ENCODE assay signal across 8 mouse cellular contexts in genomic region chr7:131539979-131540378, GRCm38 (mm10). TPM values are rescaled to one million over a fixed set of nuclear protein-coding genes. Genes with fewer than 3 reads are reported as not detected.
DNase-seq lines count a peak whose midpoint lies in the region; ATAC-seq and TF ChIP-seq lines count a peak whose summit lies in the region.

No protein-coding gene starts in this region.

- H3K79me2 ChIP-seq in MEL (ENCODE audit: control insufficient read depth, insufficient read depth, low read length, poor library complexity) = no peaks in the 10 kb centered on the region

- no peak overlapping the region for H3K9ac ChIP-seq in MEL (ENCODE audit: control insufficient read depth, low read depth, low read length, poor library complexity, severe bottlenecking)
- no peak overlapping the region for H3K9ac ChIP-seq in forebrain, embryonic 14.5 days (ENCODE audit: low read length)

- no peak for TF ChIP-seq EP300 in MEL (IDR thresholded peaks at IDR 0.05; ENCODE audit: low read depth in 1 of 2, low read length in 2 of 2)

- no peaks in the 10 kb centered on the region for H3K4me1 ChIP-seq in MEL (ENCODE audit: control insufficient read depth in 1 of 2, insufficient read depth in 2 of 2, low read length in 2 of 2)
- H3K4me1 ChIP-seq in forebrain, embryonic 14.5 days (ENCODE audit: control insufficient read depth, insufficient read depth, low read length) = peaks cover 6% of the 10 kb centered on the region; the same call in 1 of the 2 replicates
- H3K4me1 ChIP-seq in hindbrain, embryonic 10.5 days (replicated peaks) = peaks cover 34% of the 10 kb centered on the region

- no peaks in the 10 kb centered on the region for H3K36me3 ChIP-seq in MEL (ENCODE audit: control insufficient read depth in 1 of 2, insufficient read depth in 2 of 2, low read length in 2 of 2)
- H3K36me3 ChIP-seq in forebrain, embryonic 14.5 days (ENCODE audit: control insufficient read depth, insufficient read depth, low read length) = no peaks in the 10 kb centered on the region
- no peaks in the 10 kb centered on the region for H3K36me3 ChIP-seq in hindbrain, embryonic 10.5 days

- peak; percentile 45 to 70 (median 61); a peak in 5 of 6 replicates for TF ChIP-seq CTCF in MEL (IDR thresholded peaks at IDR 0.05 in 2 of 3, conservative IDR thresholded peaks at IDR 0.05 in 1 of 3; ENCODE audit: control insufficient read depth in 1 of 3, insufficient read depth in 1 of 3, low read depth in 2 of 3, low read length in 3 of 3, poor library complexity in 1 of 3, severe bottlenecking in 1 of 3)
- TF ChIP-seq CTCF in brain, embryonic 14.5 days (IDR thresholded peaks at IDR 0.05; ENCODE audit: borderline replicate concordance, extremely low read depth, insufficient read depth, insufficient read length) = peak; percentile 92

- no peak overlapping the region for H3K4me2 ChIP-seq in forebrain, embryonic 14.5 days (ENCODE audit: low read length)

- no peak overlapping the region for H3K27ac ChIP-seq in MEL (ENCODE audit: control insufficient read depth, low read depth, low read length)
- H3K27ac ChIP-seq in forebrain, embryonic 14.5 days (ENCODE audit: low read depth, low read length) = no peak overlapping the region
- no peak overlapping the region for H3K27ac ChIP-seq in hindbrain, embryonic 10.5 days

- ATAC-seq in forebrain, embryonic 14.5 days = peak; percentile 72

- DNase-seq in MEL (ENCODE audit: low read depth, low spot score) = peak; percentile 62
- DNase-seq in brain, embryonic 14.5 days (ENCODE audit: low read depth) = peak; percentile 94
- DNase-seq in forebrain, embryonic 14.5 days (ENCODE audit: low spot score) = peak; percentile 93
- peak; percentile 88 for DNase-seq in hindbrain, embryonic 10.5 days (ENCODE audit: low spot score)
- peak; percentile 66 for DNase-seq in layer of hippocampus, adult 9-11 months
- peak; percentile 80 for DNase-seq in lung, postnatal 25 days (ENCODE audit: low spot score)
- peak; percentile 90 for DNase-seq in right cerebral cortex, postnatal 14 days
- peak; percentile 84 for DNase-seq in urinary bladder, postnatal 25 days (ENCODE audit: low spot score)

- peak; percentile 69 for TF ChIP-seq RAD21 in MEL (IDR thresholded peaks at IDR 0.05; ENCODE audit: low read depth, low read length)

- H3K9me3 ChIP-seq in MEL (replicated peaks; ENCODE audit: insufficient read depth, low read length) = no peaks in the 10 kb centered on the region
- H3K9me3 ChIP-seq in forebrain, embryonic 14.5 days (replicated peaks; ENCODE audit: control insufficient read depth, low read length) = no peaks in the 10 kb centered on the region
- no peaks in the 10 kb centered on the region for H3K9me3 ChIP-seq in hindbrain, embryonic 10.5 days

- no peak overlapping the region for H3K4me3 ChIP-seq in MEL (ENCODE audit: control insufficient read depth in 1 of 2, insufficient read depth in 1 of 2, low read depth in 2 of 2, low read length in 2 of 2)
- H3K4me3 ChIP-seq in forebrain, embryonic 14.5 days (ENCODE audit: low read depth, low read length) = no peak overlapping the region
- no peak overlapping the region; the same call in 1 of the 2 replicates for H3K4me3 ChIP-seq in hindbrain, embryonic 10.5 days

- TF ChIP-seq POLR2A in MEL (IDR thresholded peaks at IDR 0.05; ENCODE audit: control insufficient read depth in 1 of 2, insufficient read depth in 1 of 2, low read depth in 1 of 2, low read length in 2 of 2, poor library complexity in 1 of 2) = no peak
- no peak for TF ChIP-seq POLR2A in brain, embryonic 14.5 days (IDR thresholded peaks at IDR 0.05; ENCODE audit: borderline replicate concordance, extremely low read depth, insufficient read depth, insufficient read length, poor library complexity, severe bottlenecking)

- WGBS in forebrain, embryonic 14.5 days = 1% methylated on average over 7 of the region's 7 CpGs
- WGBS in hindbrain, embryonic 10.5 days = under 1% methylated on average over 7 of the region's 7 CpGs

- no peaks in the 10 kb centered on the region for H3K27me3 ChIP-seq in MEL (ENCODE audit: control insufficient read depth in 1 of 2, insufficient read depth in 2 of 2, low read length in 2 of 2)
- peaks cover 79% of the 10 kb centered on the region for H3K27me3 ChIP-seq in forebrain, embryonic 14.5 days (replicated peaks; ENCODE audit: control insufficient read depth, insufficient read depth, low read length)
- peaks cover 90% of the 10 kb centered on the region for H3K27me3 ChIP-seq in hindbrain, embryonic 10.5 days (ENCODE audit: insufficient read depth, poor library complexity, severe bottlenecking)

TF ChIP-seq in MEL, 35 proteins besides CTCF, POLR2A, EP300 and RAD21:
- TF ChIP-seq MAZ (IDR thresholded peaks at IDR 0.05; ENCODE audit: low read depth, low read length) (no peak), ZC3H11A (IDR thresholded peaks at IDR 0.05; ENCODE audit: low read depth, low read length) (peak; percentile 41; the same call in 1 of the 2 replicates), SMC3 (IDR thresholded peaks at IDR 0.05; ENCODE audit: low read depth, low read length) (peak; percentile 48)

RNA-seq across cellular contexts. Expression of gene Hmx3, which starts 2.7 kb away (rescaled TPM):
- not detected in 2 replicates for total RNA-seq in MEL (2012; rRNA removed)
- not detected for polyA plus RNA-seq in MEL (2012; ENCODE audit: insufficient read depth in 1 of 2, insufficient read length in 2 of 2, low read depth in 1 of 2, low replicate concordance in 2 of 2, missing spikeins in 1 of 2)
- polyA plus RNA-seq in brain, embryonic 14.5 days (2012; rRNA removed) = 3.1 and 3.5 TPM in 2 replicates
- polyA plus RNA-seq in forebrain, embryonic 14.5 days (2014; fragmentation: Nextera tagmentation; extraction: Ambion mirVana) = 0.49 and 0.51 TPM in 2 replicates
- polyA plus RNA-seq in hindbrain, embryonic 10.5 days (2016; fragmentation: Nextera tagmentation; extraction: Ambion mirVana) = 0.61 and 0.93 TPM in 2 replicates

RNA-seq across cellular contexts. Expression of gene Hmx2, which starts 8.6 kb away (rescaled TPM):
- 1.9 and 2.9 TPM in 2 replicates for total RNA-seq in MEL (2012; rRNA removed)
- polyA plus RNA-seq in MEL (2012; ENCODE audit: insufficient read depth in 1 of 2, insufficient read length in 2 of 2, low read depth in 1 of 2, low replicate concordance in 2 of 2, missing spikeins in 1 of 2) = 1 to 10 TPM in 1 of 2 experiments, not detected in 1; 6.4 TPM
- 2.3 and 3.0 TPM in 2 replicates for polyA plus RNA-seq in brain, embryonic 14.5 days (2012; rRNA removed)
- polyA plus RNA-seq in forebrain, embryonic 14.5 days (2014; fragmentation: Nextera tagmentation; extraction: Ambion mirVana) = 0.64 and 1.1 TPM in 2 replicates
- polyA plus RNA-seq in hindbrain, embryonic 10.5 days (2016; fragmentation: Nextera tagmentation; extraction: Ambion mirVana) = 0.91 and 1.2 TPM in 2 replicates

RNA-seq across cellular contexts. Expression of gene Bub3, which starts 20.0 kb away (rescaled TPM):
- 165 and 168 TPM in 2 replicates for total RNA-seq in MEL (2012; rRNA removed)
- polyA plus RNA-seq in MEL (2012; ENCODE audit: insufficient read depth in 1 of 2, insufficient read length in 2 of 2, low read depth in 1 of 2, low replicate concordance in 2 of 2, missing spikeins in 1 of 2) = 100 to 1,000 TPM; 212 to 321 TPM
- 147 and 194 TPM in 2 replicates for polyA plus RNA-seq in brain, embryonic 14.5 days (2012; rRNA removed)
- polyA plus RNA-seq in forebrain, embryonic 14.5 days (2014; fragmentation: Nextera tagmentation; extraction: Ambion mirVana) = 215 and 237 TPM in 2 replicates
- 306 and 322 TPM in 2 replicates for polyA plus RNA-seq in hindbrain, embryonic 10.5 days (2016; fragmentation: Nextera tagmentation; extraction: Ambion mirVana)
